Mouse (Mus musculus): Measurements from ENCODE around the gene 1700024G13Rik.

DNA sequence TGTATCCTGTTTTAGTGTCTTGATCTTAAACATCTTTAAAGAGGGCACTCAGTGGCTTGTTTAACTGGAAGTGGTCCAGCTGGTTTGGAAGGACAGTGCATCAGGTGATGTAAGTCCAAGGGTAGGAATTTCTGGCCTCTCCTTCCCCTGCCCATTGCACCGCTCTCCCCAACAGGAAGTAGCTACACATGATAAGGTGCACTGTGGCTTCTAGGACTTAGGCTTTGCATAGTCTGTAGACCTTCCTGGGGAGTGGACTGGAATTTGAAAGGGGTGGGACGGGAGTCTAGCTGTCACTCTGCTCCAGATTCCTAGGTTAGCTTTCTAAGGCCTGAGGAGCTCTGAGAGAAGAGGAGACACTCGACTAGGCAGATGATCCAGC lies 8.1 kb downstream of the 1700024G13Rik start:
- TF ChIP-seq POLR2A (IDR thresholded peaks at IDR 0.05; ENCODE audit: low read depth, low read length) (no peak), CTCF (IDR thresholded peaks at IDR 0.05; ENCODE audit: borderline replicate concordance, insufficient read depth, low read length) (no peak)

All from embryonic fibroblast, embryonic 13.5 days (primary cell).